Mouse (Mus musculus) neural tube, embryonic 14.5 days (tissue): ENCODE results near the gene Bend3. TPM values are rescaled to one million over a fixed set of nuclear protein-coding genes. Genes with fewer than 3 reads are reported as not detected.

Experiments used
- ATAC-seq: fragments of 200-750 bp; cut with Nextera tagmentation; 2 replicates; pipeline ENCODE4 v1.8.0; 2017; ENCODE audit warnings: low read depth, mild to moderate bottlenecking, moderate TSS enrichment, moderate library complexity
- H3K27ac ChIP-seq: fragments of 300-500 bp; sonication (generic); 2 replicates; pipeline ENCODE4 v1.5.1; 2014; ENCODE audit warnings: low read depth, mild to moderate bottlenecking, control low read depth, low read length, moderate library complexity, mixed read lengths
- H3K27me3 ChIP-seq: fragments of 300-500 bp; sonication (generic); 2 replicates; pipeline ENCODE4 v1.6.1; 2014; ENCODE audit warnings: low read length; ENCODE audit not compliant: control insufficient read depth, insufficient read depth
- H3K36me3 ChIP-seq: fragments of 300-500 bp; sonication (generic); 2 replicates; pipeline ENCODE4 v1.6.1; 2014; ENCODE audit warnings: low read length, mixed read lengths; ENCODE audit not compliant: control insufficient read depth, insufficient read depth
- H3K4me1 ChIP-seq: fragments of 300-500 bp; sonication (generic); 2 replicates; pipeline ENCODE4 v1.6.1; 2014; ENCODE audit warnings: low read length; ENCODE audit not compliant: control insufficient read depth, insufficient read depth
- H3K4me2 ChIP-seq: fragments of 300-500 bp; sonication (generic); 2 replicates; pipeline ENCODE4 v1.6.1; 2014; ENCODE audit warnings: mild to moderate bottlenecking, low read depth, low read length, control low read depth
- H3K4me3 ChIP-seq: fragments of 300-500 bp; sonication (generic); 2 replicates; pipeline ENCODE4 v1.5.1; 2014; ENCODE audit warnings: low read depth, low read length, control low read depth, mixed read lengths
- H3K9ac ChIP-seq: fragments of 300-500 bp; sonication (generic); replicated peaks from 2 replicates; pipeline ENCODE4 v1.6.1; 2014; ENCODE audit warnings: low read depth, mild to moderate bottlenecking, control low read depth, low read length, mixed read lengths
- H3K9me3 ChIP-seq: fragments of 300-500 bp; sonication (generic); 2 replicates; pipeline ENCODE4 v1.6.1; 2016; ENCODE audit warnings: low read length; ENCODE audit not compliant: control insufficient read depth
- WGBS: fragments of 180-500 bp; shearing (Covaris S2); extraction: QIAGEN DNeasy Blood & Tissue Kit; methylation state at CpG from one replicate; pipeline ENCODE4 v1.1.7; 2014; 5-methylcytosine and 5-hydroxymethylcytosine counted together
- polyA plus RNA-seq: library from polyadenylated mRNA; unstranded; fragments of >200 nt; fragmentation: Nextera tagmentation; extraction: Ambion mirVana; gene quantifications from 2 replicates; pipeline ENCODE4 v1.2.1, GENCODE M21; 2014

Bend3 gene
- polyA plus RNA-seq, 1 experiment from 2014 or later, result 3.8 TPM

DNA sequence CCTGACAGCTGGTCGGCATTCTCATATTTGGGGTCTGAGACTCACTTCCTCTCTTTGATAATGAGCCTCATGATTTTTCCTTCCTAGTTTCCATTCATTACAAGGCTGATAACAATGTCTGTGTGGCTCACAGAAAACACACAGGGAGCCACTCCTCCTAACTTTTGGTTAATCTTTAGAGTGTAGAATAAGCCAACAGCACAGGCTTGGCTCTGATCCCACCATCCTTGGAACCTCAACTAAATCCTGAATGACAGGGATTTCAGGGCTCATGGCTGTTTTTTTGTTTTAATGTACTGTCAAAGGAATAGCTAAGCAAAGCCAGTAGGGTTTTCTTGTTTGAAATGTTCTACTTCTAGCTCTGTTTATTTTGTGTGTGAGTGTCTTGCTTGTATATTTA, 55.8 kb downstream of the Bend3 start:
- Histone ChIP-seq H3K27ac (no peak overlapping the region), H3K9ac (no peak overlapping the region), H3K4me1 (peaks cover 2% of the 10 kb centered on the region), H3K36me3 (peaks cover 21% of the 10 kb centered on the region), H3K4me2 (no peak overlapping the region), H3K27me3 (no peaks in the 10 kb centered on the region), H3K4me3 (no peak overlapping the region), H3K9me3 (no peaks in the 10 kb centered on the region)
- WGBS, result 88% methylated on average over 1 of the region's 1 CpGs
- no peak for ATAC-seq

DNA sequence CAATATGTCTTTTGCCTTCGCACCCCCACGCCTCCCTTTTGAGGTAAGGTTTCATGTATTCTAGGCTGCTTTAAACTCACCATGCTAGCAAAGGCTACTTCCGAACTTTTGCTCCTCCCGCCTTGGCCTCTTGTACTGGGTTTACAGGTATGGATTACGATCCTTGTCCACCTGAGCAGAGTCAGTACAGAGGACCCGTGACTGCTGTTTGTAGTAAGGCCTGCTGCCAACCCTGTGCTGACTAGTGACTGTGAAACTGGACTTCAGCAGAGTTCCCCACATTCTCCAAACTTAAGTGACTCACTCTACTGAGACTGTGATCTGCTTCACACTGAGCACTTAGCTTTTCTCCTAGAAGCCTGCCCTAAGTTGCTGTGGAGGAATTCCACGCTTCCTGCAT, 59.0 kb downstream of the Bend3 start:
- Histone ChIP-seq H3K27ac (no peak overlapping the region), H3K9me3 (no peaks in the 10 kb centered on the region), H3K36me3 (peaks cover 4% of the 10 kb centered on the region; the same call in 1 of the 2 replicates), H3K4me1 (peaks cover 8% of the 10 kb centered on the region), H3K4me2 (no peak overlapping the region), H3K4me3 (no peak overlapping the region), H3K27me3 (no peaks in the 10 kb centered on the region), H3K9ac (no peak overlapping the region)
- no peak for ATAC-seq
- 94% methylated on average over 7 of the region's 7 CpGs for WGBS

DNA sequence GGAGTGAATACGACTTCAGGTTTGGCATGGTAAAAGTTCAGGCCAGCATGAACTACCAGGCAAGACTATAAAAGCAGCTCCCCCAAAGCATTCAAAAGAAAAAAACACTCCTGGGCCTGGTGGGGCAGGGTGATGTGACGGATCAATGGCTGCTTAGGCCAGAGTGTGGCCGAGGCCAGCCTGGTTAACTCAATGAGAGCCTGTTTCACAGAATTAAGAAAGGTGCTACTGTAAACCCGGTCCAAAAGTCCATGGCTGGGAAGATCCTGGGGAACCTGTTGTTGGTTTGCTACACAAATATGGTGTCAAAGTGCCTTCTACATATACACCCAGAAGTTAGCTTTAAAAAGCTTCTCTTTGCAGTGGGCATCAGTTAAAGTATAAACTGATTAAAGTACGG, 60.2 kb downstream of the Bend3 start:
- H3K4me3 ChIP-seq, result no peak overlapping the region
- no peak for ATAC-seq
- H3K4me2 ChIP-seq, result no peak overlapping the region
- H3K4me1 ChIP-seq, result peaks cover 8% of the 10 kb centered on the region
- H3K9ac ChIP-seq, result no peak overlapping the region
- H3K27me3 ChIP-seq, result no peaks in the 10 kb centered on the region
- H3K27ac ChIP-seq, result no peak overlapping the region
- no peaks in the 10 kb centered on the region for H3K9me3 ChIP-seq
- WGBS, result 85% methylated on average over 5 of the region's 5 CpGs
- no peaks in the 10 kb centered on the region; the same call in 1 of the 2 replicates for H3K36me3 ChIP-seq

DNA sequence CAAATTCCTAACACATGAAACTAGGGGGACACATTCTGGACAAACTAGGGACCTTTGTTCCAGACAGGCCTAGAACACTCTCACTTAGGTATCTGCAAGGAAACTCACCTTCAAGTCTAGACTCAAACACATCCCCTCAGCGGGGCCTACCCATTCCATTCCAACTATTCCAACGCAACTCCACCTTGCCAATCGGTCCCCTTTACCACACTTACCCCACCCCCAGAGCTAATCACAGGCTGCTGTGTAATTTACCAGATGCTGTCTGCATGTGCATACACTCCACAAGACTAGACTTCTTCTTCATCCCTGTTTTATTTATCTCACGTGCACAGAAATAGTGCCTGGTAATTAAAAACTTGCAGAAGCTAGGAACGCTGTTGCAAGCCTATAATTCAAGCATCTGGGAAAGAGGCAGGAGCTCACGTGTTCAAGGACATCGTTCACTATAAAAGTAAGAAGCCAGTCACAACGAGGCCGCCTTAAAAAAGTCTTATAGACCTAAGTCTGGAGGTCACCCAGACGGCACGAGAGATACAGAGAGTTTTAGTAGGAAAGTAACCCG, 61.2 kb downstream of the Bend3 start:
- H3K27me3 ChIP-seq, result no peaks in the 10 kb centered on the region
- peak overlapping the region; percentile 44 for H3K4me2 ChIP-seq
- H3K9ac ChIP-seq, result peak overlapping the region; percentile 76; the same call in 1 of the 2 replicates
- H3K4me3 ChIP-seq, result peak overlapping the region; percentile 61
- peaks cover 8% of the 10 kb centered on the region for H3K4me1 ChIP-seq
- ATAC-seq, result no peak
- H3K36me3 ChIP-seq, result no peaks in the 10 kb centered on the region; the same call in 1 of the 2 replicates
- no peak overlapping the region for H3K27ac ChIP-seq
- H3K9me3 ChIP-seq, result no peaks in the 10 kb centered on the region
- WGBS, result 16% methylated on average over 12 of the region's 12 CpGs

DNA sequence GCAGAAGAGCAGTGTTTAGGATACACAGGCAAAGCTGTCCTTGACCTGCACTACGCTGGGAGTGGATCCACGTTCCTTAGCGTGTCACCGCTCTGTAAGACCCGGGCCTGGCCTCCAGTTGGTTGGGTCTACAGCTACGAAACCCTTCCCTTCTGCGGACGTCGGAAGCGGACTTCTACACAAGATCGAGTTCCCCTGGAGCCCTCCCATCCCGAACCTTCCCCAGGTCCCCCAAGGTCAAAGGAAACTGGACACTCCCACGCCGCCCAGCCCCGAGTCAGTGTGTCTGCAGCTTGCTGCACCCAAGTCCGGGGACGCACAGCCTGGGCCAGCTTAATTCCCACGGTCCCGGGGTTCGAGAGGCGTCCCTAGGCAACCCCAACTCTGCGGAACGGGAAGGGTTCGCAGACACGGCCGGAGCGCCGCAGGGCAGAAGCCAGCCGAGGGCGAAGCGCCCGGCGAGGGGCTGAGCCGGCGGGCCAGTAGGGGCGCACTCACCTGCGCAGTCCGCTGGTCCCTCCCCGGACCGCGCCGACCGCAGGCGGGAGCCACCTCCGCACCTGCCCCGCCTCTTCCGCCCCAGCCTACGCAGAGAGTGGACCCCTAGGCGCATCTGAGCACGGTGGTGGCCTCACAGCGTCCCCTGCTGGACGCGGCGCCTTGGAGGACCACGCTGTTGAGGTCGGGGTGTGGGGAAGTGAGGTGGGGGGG, 62.0 kb downstream of the Bend3 start, which contains the start of gene 1700021F05Rik:
Gene 1700021F05Rik (minus strand): TSS at position 553 of the 711 bp plus-strand sequence.
- Histone ChIP-seq H3K9ac (peak within 1 kb of the TSS; percentile 76), H3K4me3 (peak within 1 kb of the TSS; percentile 61), H3K27ac (peak within 1 kb of the TSS; percentile 52; the same call in 1 of the 2 replicates), H3K36me3 (no peaks in the 10 kb centered on the region; the same call in 1 of the 2 replicates), H3K4me2 (peak within 1 kb of the TSS; percentile 44), H3K4me1 (peaks cover 8% of the 10 kb centered on the region), H3K27me3 (no peaks in the 10 kb centered on the region), H3K9me3 (no peaks in the 10 kb centered on the region)
- ATAC-seq, result peak; percentile 99
- 0% methylated on average over 48 of the region's 56 CpGs for WGBS

DNA sequence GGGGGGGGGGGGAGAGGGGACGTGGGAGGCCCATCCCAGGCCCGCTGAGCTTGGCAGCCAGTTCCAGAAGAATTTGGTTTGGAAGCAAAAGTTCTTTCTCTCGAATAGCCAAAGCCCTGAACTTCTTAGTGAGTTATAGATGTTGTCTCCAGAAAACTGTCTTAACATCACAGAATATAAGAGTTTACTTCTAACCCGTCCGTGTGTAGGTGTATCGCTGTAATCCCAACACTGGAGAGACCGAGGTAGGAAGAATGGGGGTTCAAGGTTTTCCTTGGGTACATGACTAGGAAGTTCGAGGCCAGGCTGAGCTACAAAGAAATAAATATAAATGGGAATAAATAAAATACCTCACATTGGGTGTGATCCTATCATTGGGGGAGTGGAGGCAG, 62.5 kb downstream of the Bend3 start:
- Histone ChIP-seq H3K9me3 (no peaks in the 10 kb centered on the region), H3K9ac (no peak overlapping the region), H3K27me3 (no peaks in the 10 kb centered on the region), H3K4me3 (no peak overlapping the region), H3K4me2 (peak overlapping the region; percentile 24; the same call in 1 of the 2 replicates), H3K36me3 (no peaks in the 10 kb centered on the region; the same call in 1 of the 2 replicates), H3K27ac (no peak overlapping the region), H3K4me1 (peaks cover 8% of the 10 kb centered on the region)
- peak; percentile 10 for ATAC-seq
- WGBS, result 57% methylated on average over 7 of the region's 8 CpGs

DNA sequence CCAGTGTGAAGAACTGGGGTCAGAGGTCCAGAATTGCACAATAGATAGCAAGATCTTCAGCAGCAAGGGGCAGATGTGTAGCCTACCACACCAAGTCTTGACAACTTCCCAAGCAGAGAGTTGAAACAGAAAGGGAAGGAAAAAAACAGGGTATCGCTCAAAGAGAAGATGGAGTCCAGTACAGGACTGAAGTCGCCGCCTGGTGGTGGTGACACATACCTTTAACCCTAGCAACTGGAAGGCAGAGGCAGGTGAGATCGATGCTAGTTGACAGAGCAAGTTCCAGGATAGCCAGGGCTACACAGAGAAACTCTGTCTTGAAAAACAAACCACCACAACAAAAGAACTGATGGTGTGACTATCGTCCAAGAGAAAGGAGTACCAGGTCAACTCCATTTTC, 70.8 kb downstream of the Bend3 start:
- WGBS, result 75% methylated on average over 5 of the region's 5 CpGs
- no peaks in the 10 kb centered on the region for H3K27me3 ChIP-seq
- no peak overlapping the region for H3K9ac ChIP-seq
- no peaks in the 10 kb centered on the region for H3K9me3 ChIP-seq
- H3K4me2 ChIP-seq, result no peak overlapping the region
- no peak overlapping the region for H3K4me3 ChIP-seq
- H3K27ac ChIP-seq, result no peak overlapping the region
- H3K4me1 ChIP-seq, result no peaks in the 10 kb centered on the region
- no peaks in the 10 kb centered on the region for H3K36me3 ChIP-seq
- no peak for ATAC-seq

DNA sequence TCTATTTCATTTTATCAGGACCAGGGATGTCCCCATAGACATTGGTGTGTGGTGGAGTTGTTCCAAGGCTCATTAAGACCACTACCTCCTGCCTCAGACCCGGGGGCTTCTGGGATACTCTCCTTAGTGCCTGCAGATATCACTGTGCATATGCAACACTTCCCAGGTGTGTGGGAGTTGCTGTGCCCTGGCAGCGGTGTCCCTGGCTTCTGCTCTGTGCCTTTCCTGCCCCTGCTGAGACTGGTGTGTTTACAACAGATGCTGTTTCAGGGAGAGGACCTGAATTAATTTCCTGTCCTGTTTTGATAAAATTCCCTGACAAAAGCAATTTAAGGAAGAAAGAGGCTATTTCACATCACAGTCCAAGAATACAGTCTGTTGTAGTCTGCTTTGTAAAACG, 72.3 kb downstream of the Bend3 start:
- WGBS, result 29% methylated on average over 3 of the region's 3 CpGs
- 0 out of 2 replicates have a peak, but pooled peaks have one; percentile 45 for ATAC-seq
- H3K27ac ChIP-seq, result no peak overlapping the region

DNA sequence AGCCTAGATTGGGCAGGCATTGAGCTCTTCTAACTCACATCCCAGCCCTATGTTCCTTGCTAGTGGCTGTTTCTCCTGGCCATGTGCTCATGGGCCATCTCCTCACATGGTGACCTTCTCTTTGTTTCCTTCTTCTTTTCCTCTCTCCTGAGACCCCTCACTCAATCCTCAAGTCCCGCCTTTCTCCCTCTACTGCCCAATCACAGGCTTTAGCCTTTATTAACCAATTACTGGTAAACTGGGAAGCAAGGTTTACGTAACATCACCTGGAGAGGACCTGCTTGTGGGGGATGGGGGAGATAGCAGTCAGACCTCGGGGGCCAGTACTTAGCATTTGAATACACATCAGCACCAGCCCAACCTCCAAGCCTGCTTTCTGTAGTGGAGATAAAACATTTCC, 72.8 kb downstream of the Bend3 start:
- Histone ChIP-seq H3K4me2 (no peak overlapping the region), H3K4me3 (no peak overlapping the region), H3K36me3 (no peaks in the 10 kb centered on the region), H3K27ac (no peak overlapping the region), H3K9me3 (no peaks in the 10 kb centered on the region), H3K9ac (no peak overlapping the region), H3K27me3 (no peaks in the 10 kb centered on the region), H3K4me1 (no peaks in the 10 kb centered on the region)
- peak; percentile 75 for ATAC-seq
- 28% methylated on average over 3 of the region's 3 CpGs for WGBS

More for the DNA sequence above, 72.3 kb downstream of the Bend3 start:
- no peaks in the 10 kb centered on the region for H3K9me3 ChIP-seq
- no peak overlapping the region for H3K4me3 ChIP-seq
- H3K9ac ChIP-seq, result no peak overlapping the region
- H3K36me3 ChIP-seq, result no peaks in the 10 kb centered on the region
- no peaks in the 10 kb centered on the region for H3K27me3 ChIP-seq
- no peak overlapping the region for H3K4me2 ChIP-seq
- no peaks in the 10 kb centered on the region for H3K4me1 ChIP-seq
